Mouse (Mus musculus) B cell, adult 62 days (primary cell): ENCODE data around the gene Cgn. TPM values are rescaled to one million over a fixed set of nuclear protein-coding genes. Genes with fewer than 3 reads are reported as not detected.

Experiments used
- total RNA-seq: library from RNA; stranded (reverse); gene quantifications from 4 replicates; pipeline ENCODE4 v1.2.4, GENCODE M21; 2023

Cgn gene
- 6.6 to 7.5 TPM (median 6.7 TPM) in 4 replicates for total RNA-seq

GRCm38 (mm10) chr3:94786367-94786835 lies at the start of gene Cgn:
TSS of gene Cgn (minus strand) at chr3:94786492.

Other genes starting within 250 kb of the Cgn start
- 27.4 to 35.4 TPM (median 31.1 TPM) in 4 replicates for gene Snx27, start 203.8 kb downstream of the Cgn start, total RNA-seq
- not detected in 4 replicates for gene Gm10972, start 143.4 kb downstream of the Cgn start, total RNA-seq
- gene Tuft1, start 127.6 kb downstream of the Cgn start, total RNA-seq: 2.2 to 3.1 TPM (median 2.6 TPM) in 4 replicates
- not detected in 4 replicates for gene Selenbp2, start 92.9 kb downstream of the Cgn start, total RNA-seq
- gene Pogz, start 51.1 kb upstream of the Cgn start, total RNA-seq: 84.1 to 92.2 TPM (median 86.1 TPM) in 4 replicates
- gene Psmb4, start 100.5 kb upstream of the Cgn start, total RNA-seq: 206 to 234 TPM (median 230 TPM) in 4 replicates
- gene Selenbp1, start 146.6 kb upstream of the Cgn start, total RNA-seq: 1.6 to 4.3 TPM (median 3.3 TPM) in 4 replicates
- 109 to 126 TPM (median 115 TPM) in 4 replicates for gene Rfx5, start 167.6 kb upstream of the Cgn start, total RNA-seq
- gene Pi4kb, start 188.2 kb upstream of the Cgn start, total RNA-seq: 72.1 to 98.3 TPM (median 78.7 TPM) in 4 replicates
- gene Zfp687, start 229.0 kb upstream of the Cgn start, total RNA-seq: 48.1 to 60.2 TPM (median 52.1 TPM) in 4 replicates